Mouse (Mus musculus) spleen, postnatal 4 days (tissue): ENCODE measurements around the gene Sema6b.
"Not testable (repeated sequence)": the region's sequence is repeated elsewhere in the genome, so short reads cannot be mapped to it uniquely, and the experiment has no call there.

Experiments used
- DNase-seq, 2 experiments: peaks; one replicate each; pipeline ENCODE4 v3.0.0; 2022; ENCODE audit warnings: low spot score in 2 of 2

The Sema6b gene

DNA sequence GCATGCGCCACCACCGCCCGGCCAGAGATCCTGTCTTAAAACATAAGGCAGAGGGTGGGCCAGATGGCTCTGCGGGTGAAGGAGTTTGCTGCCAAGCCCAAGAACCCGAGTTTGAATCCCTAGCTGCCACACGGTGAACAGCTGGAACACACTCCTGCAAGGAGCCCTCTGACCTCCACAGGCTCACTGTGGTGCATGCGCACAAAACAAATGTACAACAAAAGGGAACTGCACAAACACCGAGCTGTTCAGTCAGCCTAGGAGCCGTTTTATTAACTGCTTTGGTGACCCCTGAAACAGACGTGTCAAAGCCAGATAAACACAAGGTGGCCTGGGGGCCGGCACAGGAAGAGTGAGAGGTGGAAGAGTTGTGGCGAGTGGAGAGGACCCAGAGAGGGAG lies 20.7 kb downstream of the Sema6b start:
- DNase-seq: no peak

DNA sequence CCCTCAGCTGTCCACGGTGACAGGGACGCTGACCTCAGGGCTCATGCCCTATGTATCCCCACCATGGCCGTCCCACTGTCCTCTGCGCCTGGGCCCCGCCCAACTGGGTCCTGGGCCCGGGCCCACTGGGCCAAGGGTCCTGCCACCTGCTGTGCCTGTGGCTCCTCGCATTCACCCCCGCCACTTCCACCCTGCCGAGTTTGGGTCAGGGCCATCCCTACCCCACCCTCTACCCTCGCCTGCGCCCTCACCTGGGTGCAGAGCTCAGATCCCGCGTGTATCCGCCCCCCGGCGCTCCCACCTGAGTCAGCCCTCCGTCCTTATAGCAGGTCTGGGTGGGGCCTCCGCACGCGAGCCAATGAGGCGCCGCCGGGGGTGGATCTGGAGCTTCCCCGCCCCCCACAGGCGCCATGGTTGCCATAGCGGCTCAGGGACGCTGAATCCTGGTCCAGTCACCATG lies 22.9 kb downstream of the Sema6b start, which contains the start of gene Plin5:
Plin5 (minus strand) TSS at position 346 of the 460 bp plus-strand sequence.
- no peak for DNase-seq

GRCm38 (mm10) chr17:56116193-56116592 lies 23.9 kb downstream of the Sema6b start:
- DNase-seq: no peak

GRCm38 (mm10) chr17:56112743-56113142 lies 27.4 kb downstream of the Sema6b start:
- no peak for DNase-seq

GRCm38 (mm10) chr17:56111864-56112263 lies 28.3 kb downstream of the Sema6b start:
- DNase-seq: peak; percentile 67 to 88

DNA sequence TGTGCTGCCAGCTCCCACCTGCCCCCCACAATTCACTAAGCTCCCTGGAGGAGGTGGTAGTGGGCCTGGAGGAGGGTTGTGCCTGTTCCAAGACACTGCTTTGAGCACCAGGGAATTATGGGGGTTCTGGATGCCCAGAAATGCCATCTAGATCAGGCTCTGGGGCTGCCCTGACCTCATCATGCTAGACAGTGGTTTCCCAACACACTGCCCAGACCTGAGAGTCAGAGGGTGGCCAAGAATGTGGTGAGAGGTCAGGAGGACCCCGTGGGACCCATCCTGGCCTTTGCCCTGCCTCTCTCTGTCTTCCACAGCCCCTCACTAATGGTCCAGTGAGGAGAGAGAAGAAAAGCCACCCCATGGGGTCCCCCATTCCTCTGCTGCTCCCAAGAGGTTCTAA lies 29.1 kb downstream of the Sema6b start:
- no peak for DNase-seq

GRCm38 (mm10) chr17:56110571-56110970 lies 29.6 kb downstream of the Sema6b start:
- DNase-seq: no peak

GRCm38 (mm10) chr17:56109219-56110051 lies 30.7 kb downstream of the Sema6b start, which contains the start of gene Plin4:
Plin4 (minus strand) TSS chr17:56109803.
- no peak for DNase-seq

DNA sequence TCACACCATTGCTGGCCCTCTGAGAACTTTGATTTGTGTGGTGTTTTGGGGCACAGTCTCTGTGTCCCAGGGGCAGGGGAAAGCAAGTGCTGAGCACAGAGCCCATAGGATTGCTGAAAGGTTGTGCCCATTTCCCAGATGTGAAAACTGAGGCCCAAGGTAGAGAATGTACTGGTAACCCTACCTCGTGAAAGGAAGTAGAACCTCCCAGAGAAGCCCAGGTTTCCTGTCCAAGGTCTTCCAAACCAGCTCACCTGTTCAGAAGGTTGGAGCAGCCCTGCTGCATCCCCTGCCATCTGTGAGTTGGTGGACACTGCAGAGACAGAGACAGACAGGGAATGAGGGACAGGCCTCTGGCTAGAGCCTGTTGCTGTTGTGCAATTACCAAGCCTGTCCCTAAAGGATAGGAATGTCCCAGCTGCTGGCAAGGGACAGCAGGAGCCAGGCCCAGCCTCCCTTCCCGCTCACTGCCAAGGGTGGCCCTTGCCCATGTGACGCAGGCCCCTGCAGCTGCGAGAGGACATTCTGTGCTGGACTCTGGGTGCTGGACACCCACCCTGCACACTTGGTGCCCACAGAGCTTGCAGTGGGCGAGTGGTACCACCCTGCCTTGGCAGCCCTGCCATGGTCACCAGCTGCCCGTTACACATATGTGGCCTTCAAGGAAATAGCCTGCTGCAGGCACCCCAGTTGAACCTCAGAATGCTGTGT lies 31.7 kb downstream of the Sema6b start:
- no peak for DNase-seq

DNA sequence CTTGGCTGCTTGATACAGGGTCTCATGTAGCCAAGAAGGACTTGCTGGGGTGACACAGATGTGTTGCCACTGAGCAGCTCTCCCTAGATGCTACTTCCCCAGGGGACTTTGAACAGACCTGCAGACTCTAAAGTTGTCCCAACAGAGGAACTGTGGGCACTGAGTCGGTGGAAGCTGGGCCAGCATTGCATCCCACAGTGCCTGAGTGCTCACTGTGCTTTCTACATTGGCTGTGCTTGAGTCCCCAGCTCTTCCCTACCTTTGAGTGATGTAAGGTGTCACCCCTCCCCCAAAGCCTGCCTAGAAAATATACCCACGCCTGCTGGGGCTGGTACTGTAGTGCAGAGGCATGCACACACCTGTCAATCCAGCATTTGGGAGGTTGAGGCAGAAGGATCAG lies 32.4 kb downstream of the Sema6b start:
- no peak for DNase-seq

DNA sequence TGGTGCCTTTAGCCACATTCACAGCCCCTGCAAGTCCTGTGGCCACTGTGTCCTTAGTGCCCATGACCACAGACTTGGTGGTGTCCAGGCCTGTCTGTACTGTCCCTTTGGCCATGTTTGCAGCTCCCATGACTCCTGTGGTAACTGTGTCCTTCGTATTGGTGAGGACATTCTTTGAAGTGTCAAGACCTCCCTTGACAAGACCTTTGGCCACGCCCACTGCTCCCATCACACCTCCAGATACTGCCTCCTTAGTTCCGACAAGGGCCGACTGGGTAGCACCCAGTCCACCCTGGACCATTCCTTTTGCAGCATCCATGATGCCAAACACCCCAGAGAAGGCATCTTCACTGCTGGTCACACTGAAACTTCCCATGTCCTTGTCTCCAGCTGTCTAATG lies 33.2 kb downstream of the Sema6b start:
- DNase-seq: no peak

DNA sequence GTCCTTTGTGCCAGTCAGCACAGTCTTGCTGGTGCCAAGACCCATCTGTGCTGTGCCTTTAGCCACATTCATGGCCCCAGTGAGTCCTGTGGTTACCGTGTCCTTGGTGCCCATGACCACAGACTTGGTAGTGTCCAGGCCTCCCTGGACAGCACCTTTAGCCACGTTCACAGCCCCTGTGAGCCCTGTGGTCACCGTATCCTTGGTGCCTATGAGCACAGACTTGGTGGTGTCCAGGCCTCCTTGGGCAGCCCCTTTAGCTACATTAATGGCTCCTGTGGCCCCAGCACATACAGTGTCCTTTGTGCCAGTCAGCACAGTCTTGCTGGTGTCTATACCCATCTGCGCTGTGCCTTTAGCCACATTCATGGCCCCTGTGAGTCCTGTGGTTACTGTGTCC lies 33.7 kb downstream of the Sema6b start:
- DNase-seq: not testable (repeated sequence)

DNA sequence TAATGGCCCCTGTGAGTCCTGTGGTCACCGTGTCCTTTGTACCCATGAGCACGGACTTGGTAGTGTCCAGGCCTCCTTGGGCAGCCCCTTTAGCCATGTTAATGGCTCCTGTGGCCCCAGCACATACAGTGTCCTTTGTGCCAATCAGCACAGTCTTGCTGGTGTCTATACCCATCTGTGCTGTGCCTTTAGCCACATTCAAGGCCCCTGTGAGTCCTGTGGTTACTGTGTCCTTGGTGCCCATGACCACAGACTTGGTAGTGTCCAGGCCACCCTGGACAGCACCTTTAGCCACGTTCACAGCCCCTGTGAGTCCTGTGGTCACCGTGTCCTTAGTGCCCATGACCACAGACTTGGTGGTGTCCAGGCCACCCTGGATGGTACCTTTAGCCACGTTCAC lies 35.3 kb downstream of the Sema6b start:
- not testable (repeated sequence) for DNase-seq

- no peak for DNase-seq
Observed at GRCm38 (mm10) chr17:56103465-56104285, 36.5 kb downstream of the Sema6b start.

DNA sequence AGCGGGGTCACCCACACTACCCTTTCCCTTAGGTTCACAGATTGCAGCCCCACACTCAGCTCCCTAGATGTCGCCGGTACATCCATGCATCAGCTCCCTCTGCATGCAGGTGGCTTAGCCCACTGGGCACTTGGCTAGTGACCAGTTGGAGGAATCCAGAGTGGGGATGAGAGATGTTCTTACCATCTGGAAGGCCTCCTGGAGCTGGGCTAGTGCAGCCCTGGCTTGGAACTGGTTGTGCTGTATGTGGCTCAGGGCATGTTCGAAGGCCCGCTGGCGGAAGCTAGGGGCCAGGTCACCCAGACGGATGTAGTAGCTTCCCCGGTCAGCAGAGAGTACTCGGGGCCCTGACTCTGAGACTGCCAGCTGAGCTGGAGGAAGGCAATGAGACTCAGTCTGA lies 37.2 kb downstream of the Sema6b start:
- no peak for DNase-seq

GRCm38 (mm10) chr17:56102158-56102557 lies 38.0 kb downstream of the Sema6b start:
- DNase-seq: no peak

- DNase-seq: no peak
Observed at GRCm38 (mm10) chr17:56100811-56101210, 39.3 kb downstream of the Sema6b start.

- no peak for DNase-seq
Observed at GRCm38 (mm10) chr17:56098711-56099572, 41.2 kb downstream of the Sema6b start.

- no peak for DNase-seq
Observed at GRCm38 (mm10) chr17:56098180-56098579, 42.0 kb downstream of the Sema6b start.

DNA sequence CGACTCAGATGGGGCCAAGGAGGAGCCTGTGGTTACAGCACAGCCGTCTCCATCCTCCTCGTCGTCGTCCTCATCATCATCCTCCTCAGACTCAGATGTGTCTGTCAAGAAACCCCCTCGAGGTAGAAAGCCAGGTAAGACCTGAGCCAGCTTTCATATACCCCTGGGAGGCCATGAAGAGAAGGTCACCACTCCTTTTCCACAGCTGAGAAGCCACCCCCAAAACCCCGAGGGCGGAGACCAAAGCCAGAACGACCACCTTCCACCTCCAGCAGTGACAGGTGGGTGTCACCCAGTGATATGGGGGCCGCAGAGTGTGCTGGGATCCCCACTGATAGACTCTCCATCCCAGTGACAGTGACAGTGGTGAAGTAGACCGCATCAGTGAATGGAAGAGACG lies 43.3 kb downstream of the Sema6b start:
- DNase-seq: no peak

DNA sequence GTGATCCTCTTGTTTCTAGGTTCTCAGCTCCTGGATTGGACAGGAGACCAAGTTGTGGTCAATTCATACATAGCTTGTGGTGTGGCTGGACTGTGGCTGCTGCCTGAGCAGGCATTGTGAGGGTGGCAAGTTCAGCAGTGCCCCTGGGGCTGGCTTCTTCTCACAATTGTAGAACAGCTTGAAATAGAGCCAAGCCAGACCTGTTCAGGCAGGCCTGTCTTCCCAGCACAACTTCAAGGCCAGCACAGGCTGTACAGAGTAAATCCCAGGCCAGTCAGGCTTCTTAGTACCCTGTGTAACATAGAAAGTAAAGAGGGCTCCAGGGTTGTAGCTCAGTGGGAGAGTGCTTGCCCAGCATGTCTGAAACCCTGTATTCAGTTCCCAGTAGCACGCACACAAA lies 47.3 kb downstream of the Sema6b start:
- DNase-seq: no peak
